Mouse (Mus musculus) central nervous system, embryonic 14 days (tissue): ENCODE results near the gene Olfr1497. TPM values are rescaled to one million over a fixed set of nuclear protein-coding genes. Genes with fewer than 3 reads are reported as not detected.

Experiments used
- polyA plus RNA-seq: library from polyadenylated mRNA; depleted of rRNA; stranded (reverse); fragments of >200 nt; gene quantifications from 2 replicates; pipeline ENCODE4 v1.2.3, GENCODE M21; 2012; rRNA removed

Gene Olfr1497
- polyA plus RNA-seq, result not detected in 2 replicates

DNA sequence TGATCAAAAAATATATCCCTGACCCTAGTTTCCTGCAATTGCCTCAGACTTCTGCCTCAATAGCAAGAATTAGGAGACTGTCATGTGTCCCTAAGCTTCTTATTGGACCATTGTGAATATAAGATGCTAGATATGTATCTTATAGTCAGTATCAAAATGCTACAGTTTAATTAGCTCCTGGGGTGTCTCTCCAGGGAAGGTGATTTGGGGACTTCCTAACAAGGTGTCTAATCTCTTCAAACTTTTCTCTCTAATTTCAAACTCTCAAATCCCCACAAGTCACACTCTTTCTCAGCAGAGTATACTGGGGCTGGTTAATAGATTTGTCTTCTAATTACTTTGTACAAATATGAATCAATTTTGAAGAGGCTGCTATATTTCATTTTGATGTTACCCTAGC lies at the start of gene Olfr1497:
Gene Olfr1497, minus strand, starts transcription at position 101 of the 400 bp plus-strand sequence.

DNA sequence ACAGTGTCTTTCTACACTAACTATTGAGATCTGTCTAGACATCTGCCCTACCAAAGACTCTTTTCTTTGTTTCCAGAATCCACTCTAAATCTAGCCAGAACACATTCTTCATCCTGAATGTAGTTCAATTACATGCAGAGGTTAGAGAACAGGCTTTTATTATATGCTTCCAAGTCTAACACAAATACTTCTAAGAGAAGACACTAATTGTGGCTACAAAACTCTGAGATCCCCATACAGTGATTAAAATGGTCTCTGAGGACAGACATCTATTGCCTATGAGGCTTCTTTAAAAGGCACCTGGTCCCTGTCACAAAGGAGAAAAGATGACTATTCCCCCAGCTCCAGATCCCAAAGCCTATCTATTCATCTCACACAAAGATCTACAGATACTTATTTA lies 32.4 kb upstream of the Olfr1497 start, which contains the start of gene Olfr1500:
Gene Olfr1500, minus strand, starts transcription at position 101 of the 400 bp plus-strand sequence.

DNA sequence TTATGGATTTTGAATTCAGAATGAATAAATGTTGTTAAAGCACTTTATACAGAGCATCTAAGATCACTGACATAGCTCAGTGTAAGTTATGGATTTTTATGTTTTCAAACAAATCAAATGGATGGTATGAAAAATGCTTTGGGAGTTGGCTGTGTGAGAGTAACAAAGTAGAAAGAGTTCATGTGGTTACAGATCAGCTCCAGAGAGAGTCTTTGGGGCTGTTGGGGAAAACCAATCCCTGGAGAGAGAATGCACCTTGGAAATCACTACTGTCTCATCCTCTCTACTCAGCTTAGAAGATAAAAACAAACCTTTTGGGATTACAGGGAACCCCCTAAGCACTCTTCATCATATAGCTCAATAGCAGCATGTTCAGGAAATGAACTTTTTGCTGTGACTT lies 21.3 kb upstream of the Olfr1497 start, which contains the start of gene Olfr1499:
Gene Olfr1499, minus strand, starts transcription at position 101 of the 400 bp plus-strand sequence.

DNA sequence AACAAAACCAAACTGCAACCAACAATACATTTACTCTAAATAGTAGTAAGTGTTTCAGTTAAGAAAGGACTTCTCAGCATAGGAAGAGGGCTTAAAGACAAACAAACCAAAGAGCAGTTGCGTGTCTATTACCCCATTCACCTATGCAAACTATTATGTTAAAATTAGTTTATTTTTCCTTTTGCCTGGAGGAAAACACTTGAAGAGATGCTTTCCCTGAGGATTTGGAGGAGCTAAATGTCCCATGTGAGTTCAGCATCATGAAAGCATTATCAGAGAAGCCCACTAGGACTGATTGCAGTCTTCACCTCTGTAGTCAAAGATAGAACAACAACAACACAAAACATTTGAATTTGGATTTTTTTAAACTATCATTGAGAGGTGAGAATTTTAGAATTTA lies 20.4 kb downstream of the Olfr1497 start, which contains the start of gene Olfr1496:
Gene Olfr1496, plus strand, starts transcription at position 301 of the 400 bp plus-strand sequence.

DNA sequence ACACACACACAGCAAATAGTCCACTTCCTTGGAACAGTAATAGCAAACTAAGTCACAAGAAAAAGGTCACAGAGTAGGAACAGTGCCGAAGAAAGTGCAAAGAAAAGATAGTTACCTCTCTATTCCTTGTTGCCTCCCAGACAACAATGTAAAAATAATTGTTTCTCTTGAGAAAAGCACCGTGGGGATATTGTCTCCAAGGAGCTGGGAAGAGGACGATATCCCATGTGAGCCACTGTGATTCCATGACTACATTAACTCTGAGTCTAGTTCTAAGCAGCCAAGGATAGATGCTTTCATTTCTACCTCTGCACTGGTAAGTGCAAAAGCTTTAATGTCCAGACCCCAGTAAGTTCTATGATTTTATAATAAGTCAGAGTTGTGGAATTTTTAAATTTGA lies 33.7 kb downstream of the Olfr1497 start, which contains the start of gene Olfr1495:
Gene Olfr1495, plus strand, starts transcription at position 301 of the 400 bp plus-strand sequence.

Other genes with a start within 250 kb of the Olfr1497 start
- gene Olfr1484, start 214.7 kb downstream of the Olfr1497 start, polyA plus RNA-seq, result not detected in 2 replicates
- not detected in 2 replicates for gene Olfr1487, start 180.8 kb downstream of the Olfr1497 start, polyA plus RNA-seq
- gene Olfr1489, start 166.6 kb downstream of the Olfr1497 start, polyA plus RNA-seq, result not detected in 2 replicates
- gene Olfr1490, start 147.1 kb downstream of the Olfr1497 start, polyA plus RNA-seq, result not detected in 2 replicates
- gene Olfr1491, start 100.9 kb downstream of the Olfr1497 start, polyA plus RNA-seq, result not detected in 2 replicates
- not detected in 2 replicates for gene Olfr1493-ps1, start 74.9 kb downstream of the Olfr1497 start, polyA plus RNA-seq
- gene Olfr1494, start 58.5 kb downstream of the Olfr1497 start, polyA plus RNA-seq, result not detected in 2 replicates
- not detected in 2 replicates for gene Olfr1495, start 33.6 kb downstream of the Olfr1497 start, polyA plus RNA-seq
- gene Olfr1496, start 20.3 kb downstream of the Olfr1497 start, polyA plus RNA-seq, result not detected in 2 replicates
- not detected in 2 replicates for gene Olfr1499, start 21.2 kb upstream of the Olfr1497 start, polyA plus RNA-seq
- not detected in 2 replicates for gene Olfr1500, start 32.3 kb upstream of the Olfr1497 start, polyA plus RNA-seq
- not detected in 2 replicates for gene Olfr1501, start 52.5 kb upstream of the Olfr1497 start, polyA plus RNA-seq
- gene Olfr1502, start 63.6 kb upstream of the Olfr1497 start, polyA plus RNA-seq, result not detected in 2 replicates
- gene Olfr1504, start 99.7 kb upstream of the Olfr1497 start, polyA plus RNA-seq, result not detected in 2 replicates
- gene Olfr1505, start 115.3 kb upstream of the Olfr1497 start, polyA plus RNA-seq, result not detected in 2 replicates